Mouse (Mus musculus): ENCODE data around the gene 5330417C22Rik. TPM values are rescaled to one million over a fixed set of nuclear protein-coding genes. Genes with fewer than 3 reads are reported as not detected.
"Not testable (repeated sequence)": the region's sequence is repeated elsewhere in the genome, so short reads cannot be mapped to it uniquely, and the experiment has no call there.

The 5330417C22Rik gene
- 17.1 and 26.7 TPM in 2 replicates for polyA plus RNA-seq (2015; fragmentation: Nextera tagmentation; extraction: Ambion mirVana)

GRCm38 (mm10) chr3:108536517-108537260, at the start of gene 5330417C22Rik:
Gene 5330417C22Rik, minus strand, starts transcription at chr3:108536536.
- no peak within 1 kb of the TSS for H3K27ac ChIP-seq
- H3K4me3 ChIP-seq (replicated peaks) = peak within 1 kb of the TSS; percentile 39
- H3K36me3 ChIP-seq = no peaks in the 10 kb centered on the region
- peaks cover 13% of the 10 kb centered on the region for H3K27me3 ChIP-seq (replicated peaks)
- peak; percentile 73 for ATAC-seq
- WGBS = 1% methylated on average over 32 of the region's 35 CpGs
- H3K4me2 ChIP-seq (replicated peaks) = peak within 1 kb of the TSS; percentile 83
- H3K4me1 ChIP-seq (replicated peaks) = peaks cover 14% of the 10 kb centered on the region
- H3K9me3 ChIP-seq = no peaks in the 10 kb centered on the region
- 0 out of 2 replicates have a peak within 1 kb of the TSS, but pooled peaks have one; percentile 20 for H3K9ac ChIP-seq

DNA sequence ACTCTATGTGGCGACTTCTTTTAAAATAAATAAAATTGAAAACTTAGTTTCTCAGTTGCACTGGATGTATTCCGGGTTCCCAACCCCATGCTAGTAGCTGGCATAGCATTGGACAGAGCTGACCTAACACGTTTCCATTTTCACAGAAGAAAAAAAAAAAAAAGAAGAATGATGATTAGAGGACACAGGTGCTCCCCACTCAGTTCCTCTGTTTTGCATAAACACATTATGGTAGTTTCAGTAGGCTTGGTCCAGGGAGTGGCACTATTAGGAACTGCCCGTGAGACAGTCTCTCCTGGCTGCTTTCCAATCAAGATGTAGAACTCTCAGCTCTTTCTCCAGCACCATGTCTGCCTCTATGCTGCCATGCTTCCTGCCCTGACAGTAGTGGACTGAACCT, 48.2 kb upstream of the 5330417C22Rik start:
- ATAC-seq = no peak
- Histone ChIP-seq H3K4me1 (replicated peaks) (no peaks in the 10 kb centered on the region), H3K27ac (no peak overlapping the region), H3K4me3 (replicated peaks) (no peak overlapping the region), H3K9me3 (no peaks in the 10 kb centered on the region), H3K4me2 (replicated peaks) (no peak overlapping the region), H3K9ac (no peak overlapping the region), H3K27me3 (replicated peaks) (no peaks in the 10 kb centered on the region), H3K36me3 (no peaks in the 10 kb centered on the region)
- 85% methylated on average over 4 of the region's 4 CpGs for WGBS

DNA sequence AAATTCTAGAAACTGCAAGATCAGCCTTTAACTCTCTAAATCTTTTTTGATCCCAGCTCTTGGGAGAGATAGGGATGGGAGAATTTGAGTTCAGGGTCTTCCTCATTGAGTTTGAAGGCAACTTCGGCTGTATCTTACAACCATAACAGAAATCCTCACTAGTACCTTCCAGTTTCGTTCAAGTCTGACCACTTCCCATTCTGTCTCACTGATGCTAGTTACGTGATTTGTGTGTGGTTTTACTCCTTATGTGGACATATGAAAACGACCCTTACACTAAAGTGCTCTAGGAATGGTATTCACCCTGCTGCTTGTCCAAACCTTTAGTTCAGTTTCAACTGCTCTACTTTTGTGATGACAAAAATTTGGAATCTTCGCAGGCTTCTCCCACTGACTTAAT, 37.7 kb upstream of the 5330417C22Rik start:
- WGBS = 88% methylated on average over 5 of the region's 5 CpGs
- no peaks in the 10 kb centered on the region for H3K36me3 ChIP-seq

GRCm38 (mm10) chr3:108572309-108573010, 36.1 kb upstream of the 5330417C22Rik start:
- no peak for ATAC-seq
- Histone ChIP-seq H3K9ac (peak overlapping the region; percentile 63), H3K4me1 (replicated peaks) (peaks cover 12% of the 10 kb centered on the region), H3K27me3 (replicated peaks) (no peaks in the 10 kb centered on the region), H3K36me3 (no peaks in the 10 kb centered on the region), H3K9me3 (no peaks in the 10 kb centered on the region), H3K4me3 (replicated peaks) (peak overlapping the region; percentile 59), H3K27ac (0 out of 2 replicates have a peak overlapping the region, but pooled peaks have one; percentile 41), H3K4me2 (replicated peaks) (peak overlapping the region; percentile 73)
- WGBS = 41% methylated on average over 18 of the region's 18 CpGs

More for the DNA sequence above, 37.7 kb upstream of the 5330417C22Rik start:
- Histone ChIP-seq H3K4me3 (replicated peaks) (no peak overlapping the region), H3K27me3 (replicated peaks) (no peaks in the 10 kb centered on the region), H3K4me2 (replicated peaks) (no peak overlapping the region), H3K9ac (no peak overlapping the region), H3K4me1 (replicated peaks) (peaks cover 12% of the 10 kb centered on the region), H3K9me3 (no peaks in the 10 kb centered on the region), H3K27ac (no peak overlapping the region)
- no peak for ATAC-seq

- no peaks in the 10 kb centered on the region for H3K27me3 ChIP-seq (replicated peaks)
- ATAC-seq = peak; percentile 99
- H3K9ac ChIP-seq = peak within 1 kb of the TSS; percentile 63
- H3K36me3 ChIP-seq = no peaks in the 10 kb centered on the region
- H3K9me3 ChIP-seq = no peaks in the 10 kb centered on the region
- peak within 1 kb of the TSS; percentile 73 for H3K4me2 ChIP-seq (replicated peaks)
- under 1% methylated on average over 42 of the region's 42 CpGs for WGBS
- H3K4me3 ChIP-seq (replicated peaks) = peak within 1 kb of the TSS; percentile 59
- H3K27ac ChIP-seq = peak within 1 kb of the TSS; percentile 41; the same call in 1 of the 2 replicates
- H3K4me1 ChIP-seq (replicated peaks) = peaks cover 12% of the 10 kb centered on the region
These were observed 35.3 kb upstream of the 5330417C22Rik start, which contains the start of gene Taf13 for GRCm38 (mm10) chr3:108571443-108572294. Gene Taf13, plus strand, starts transcription at chr3:108571698.

DNA sequence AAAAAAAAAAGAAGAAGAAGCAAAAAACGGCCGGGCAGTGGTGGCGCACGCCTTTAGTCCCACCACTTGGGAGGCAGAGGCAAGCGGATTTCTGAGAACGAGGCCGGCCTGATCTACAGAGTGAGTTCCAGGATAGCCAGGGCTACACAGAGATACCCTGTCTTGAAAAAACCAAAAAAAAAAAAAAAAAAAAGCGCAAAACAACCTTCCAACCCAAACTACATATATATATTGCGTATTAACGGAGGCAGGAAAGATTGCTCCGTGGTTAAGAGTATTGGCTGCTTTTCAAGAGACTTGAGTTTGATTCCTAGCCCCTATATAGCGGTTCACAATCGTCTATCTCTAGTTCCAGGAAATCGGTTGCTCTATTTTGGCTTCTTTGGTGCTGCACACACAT, 34.5 kb upstream of the 5330417C22Rik start:
- 85% methylated on average over 14 of the region's 14 CpGs for WGBS
- no peaks in the 10 kb centered on the region for H3K27me3 ChIP-seq (replicated peaks)
- H3K9ac ChIP-seq = no peak overlapping the region
- H3K27ac ChIP-seq = no peak overlapping the region
- H3K4me1 ChIP-seq (replicated peaks) = peaks cover 12% of the 10 kb centered on the region
- H3K36me3 ChIP-seq = no peaks in the 10 kb centered on the region
- H3K4me3 ChIP-seq (replicated peaks) = 0 out of 2 replicates have a peak overlapping the region, but pooled peaks have one; percentile 59
- no peaks in the 10 kb centered on the region for H3K9me3 ChIP-seq
- no peak overlapping the region for H3K4me2 ChIP-seq (replicated peaks)
- no peak for ATAC-seq

GRCm38 (mm10) chr3:108569636-108570035, 33.3 kb upstream of the 5330417C22Rik start:
- not testable (repeated sequence) for ATAC-seq; H3K4me3 ChIP-seq (replicated peaks); H3K36me3 ChIP-seq; H3K4me2 ChIP-seq (replicated peaks); H3K27ac ChIP-seq; H3K9me3 ChIP-seq; H3K27me3 ChIP-seq (replicated peaks); H3K9ac ChIP-seq
- H3K4me1 ChIP-seq (replicated peaks) = peaks cover 12% of the 10 kb centered on the region
- 47% methylated on average over 3 of the region's 3 CpGs for WGBS

DNA sequence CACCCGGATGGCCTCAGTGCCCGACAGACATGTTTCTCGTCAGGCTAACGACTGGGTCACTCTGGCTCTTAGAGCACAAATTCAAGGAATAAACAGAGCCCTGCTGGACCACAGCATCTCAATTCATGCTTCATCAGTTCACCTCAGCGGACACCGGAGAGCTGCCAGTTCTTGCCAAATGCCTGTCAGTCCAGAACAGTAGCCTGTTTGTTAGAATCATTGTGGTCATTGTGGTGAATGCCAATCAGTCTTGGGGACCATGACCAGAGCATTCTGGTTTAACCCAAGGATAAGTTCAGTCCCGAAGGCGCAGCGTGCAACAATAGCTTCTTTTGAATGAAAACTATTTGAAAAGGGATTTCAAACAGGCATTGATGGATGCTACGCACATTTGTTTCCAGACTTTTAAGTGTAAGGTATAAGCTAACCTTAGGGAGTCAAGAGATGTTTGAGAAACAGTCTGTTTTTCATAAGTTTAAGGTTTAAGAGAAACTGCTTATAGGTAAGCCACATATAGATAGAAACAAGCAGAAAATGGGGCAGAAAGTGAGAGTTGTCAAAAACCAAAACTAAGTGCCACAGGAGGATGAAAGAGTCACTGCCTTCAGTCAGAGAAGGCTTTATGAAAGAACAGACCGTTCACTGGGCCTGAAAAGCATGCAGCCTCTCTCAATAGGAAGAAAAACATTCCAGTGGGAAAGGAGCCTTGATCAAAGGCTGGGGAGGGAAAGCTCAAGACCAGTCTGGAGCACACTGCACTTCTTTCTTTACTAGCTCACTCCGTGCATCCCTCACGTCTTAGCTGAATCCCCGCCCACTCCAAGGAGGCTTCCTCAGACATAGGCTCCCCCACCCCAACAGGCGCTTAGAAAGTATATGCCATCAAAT, 31.9 kb upstream of the 5330417C22Rik start:
- no peak overlapping the region for H3K27ac ChIP-seq
- ATAC-seq = no peak
- WGBS = 55% methylated on average over 15 of the region's 15 CpGs

DNA sequence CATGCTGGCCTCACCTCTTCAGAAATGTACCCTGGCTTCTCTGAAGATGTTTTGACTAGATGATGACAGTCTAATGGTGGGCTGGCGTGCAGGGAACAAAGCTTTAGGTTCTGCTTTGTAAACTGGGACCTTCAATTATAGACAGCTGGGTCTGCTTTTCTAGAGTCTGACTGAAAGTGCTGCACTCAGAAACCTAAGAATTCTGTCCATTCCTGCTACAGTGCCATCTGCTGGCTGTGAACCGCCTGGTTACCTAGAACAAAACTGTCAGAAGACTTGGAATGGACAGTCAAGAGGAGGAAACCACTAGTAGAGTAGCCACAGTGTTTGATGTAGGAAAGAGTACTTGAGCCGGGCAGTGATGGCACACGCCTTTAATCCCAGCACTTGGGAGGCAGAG, 27.0 kb upstream of the 5330417C22Rik start:
- Histone ChIP-seq H3K4me1 (replicated peaks) (no peaks in the 10 kb centered on the region), H3K9ac (0 out of 2 replicates have a peak overlapping the region, but pooled peaks have one; percentile 11), H3K4me3 (replicated peaks) (peak overlapping the region; percentile 73), H3K9me3 (no peaks in the 10 kb centered on the region), H3K27ac (peak overlapping the region; percentile 88), H3K36me3 (0 out of 2 replicates have a peak, but pooled peaks cover 11% of the 10 kb centered on the region), H3K27me3 (replicated peaks) (no peaks in the 10 kb centered on the region), H3K4me2 (replicated peaks) (peak overlapping the region; percentile 79)
- ATAC-seq = peak; percentile 35
- WGBS = 5% methylated on average over 4 of the region's 4 CpGs

More for the DNA sequence above, 31.9 kb upstream of the 5330417C22Rik start:
- H3K4me3 ChIP-seq (replicated peaks) = no peak overlapping the region
- no peaks in the 10 kb centered on the region for H3K27me3 ChIP-seq (replicated peaks)
- H3K36me3 ChIP-seq = no peaks in the 10 kb centered on the region
- no peaks in the 10 kb centered on the region for H3K9me3 ChIP-seq
- H3K4me1 ChIP-seq (replicated peaks) = peaks cover 10% of the 10 kb centered on the region
- H3K4me2 ChIP-seq (replicated peaks) = no peak overlapping the region
- H3K9ac ChIP-seq = no peak overlapping the region

DNA sequence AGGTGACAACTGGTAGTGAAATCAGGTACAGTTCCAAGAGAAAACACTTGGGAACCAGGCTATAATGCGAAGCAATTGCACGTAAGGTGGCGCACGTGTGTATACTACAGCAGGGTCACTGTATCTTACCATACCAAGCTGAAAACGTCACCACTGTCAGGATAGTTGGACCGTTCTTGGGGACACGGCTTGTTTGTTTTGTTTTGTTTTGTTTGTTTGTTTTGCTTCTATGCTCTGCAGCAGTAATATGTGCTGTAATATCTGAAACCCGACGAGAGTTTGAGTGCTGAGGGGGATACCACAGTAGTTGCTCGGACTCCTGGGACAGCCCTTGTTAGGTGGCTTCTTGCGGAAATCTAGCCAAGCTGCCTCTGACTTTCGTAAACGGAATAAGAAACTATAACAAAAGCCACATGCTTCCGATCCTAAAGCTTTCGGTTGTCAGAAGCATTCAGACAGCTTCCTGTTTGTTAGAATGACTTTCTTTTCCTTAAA, 26.5 kb upstream of the 5330417C22Rik start:
- no peaks in the 10 kb centered on the region for H3K4me1 ChIP-seq (replicated peaks)
- 0 out of 2 replicates have a peak, but pooled peaks cover 11% of the 10 kb centered on the region for H3K36me3 ChIP-seq
- no peaks in the 10 kb centered on the region for H3K27me3 ChIP-seq (replicated peaks)
- no peaks in the 10 kb centered on the region for H3K9me3 ChIP-seq
- 8% methylated on average over 15 of the region's 15 CpGs for WGBS
- H3K4me2 ChIP-seq (replicated peaks) = peak overlapping the region; percentile 79
- 0 out of 2 replicates have a peak overlapping the region, but pooled peaks have one; percentile 11 for H3K9ac ChIP-seq
- peak overlapping the region; percentile 73 for H3K4me3 ChIP-seq (replicated peaks)
- H3K27ac ChIP-seq = peak overlapping the region; percentile 88
- peak; percentile 78 for ATAC-seq
